Mouse (Mus musculus): ENCODE results near the gene Hist1h2ab. TPM values are rescaled to one million over a fixed set of nuclear protein-coding genes. Genes with fewer than 3 reads are reported as not detected.

Gene Hist1h2ab
- 22.8 and 64.3 TPM in 2 replicates for polyA plus RNA-seq (2012; rRNA removed; ENCODE audit: low replicate concordance)

DNA sequence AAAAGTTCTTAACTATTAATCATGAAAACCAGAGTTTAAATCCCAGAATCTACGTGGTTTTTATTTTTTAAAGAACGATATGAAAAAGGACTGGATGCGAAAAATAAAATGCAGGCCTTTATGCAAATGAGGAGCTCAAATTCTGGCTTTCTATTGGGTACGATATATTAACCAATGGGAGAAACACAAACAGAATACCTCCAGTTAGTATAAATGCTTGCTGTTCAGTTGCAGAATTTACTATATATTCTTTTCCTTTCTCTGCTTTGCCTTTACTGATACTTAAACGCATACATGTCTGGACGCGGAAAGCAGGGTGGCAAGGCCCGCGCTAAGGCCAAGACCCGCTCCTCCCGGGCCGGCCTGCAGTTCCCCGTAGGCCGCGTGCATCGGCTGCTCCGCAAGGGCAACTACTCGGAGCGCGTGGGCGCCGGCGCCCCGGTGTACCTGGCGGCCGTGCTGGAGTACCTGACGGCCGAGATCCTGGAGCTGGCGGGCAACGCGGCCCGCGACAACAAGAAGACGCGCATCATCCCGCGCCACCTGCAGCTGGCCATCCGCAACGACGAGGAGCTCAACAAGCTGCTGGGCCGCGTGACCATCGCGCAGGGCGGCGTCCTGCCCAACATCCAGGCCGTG, at the start of gene Hist1h2ab:
Hist1h2ab (plus strand) TSS at position 288 of the 639 bp plus-strand sequence.

DNA sequence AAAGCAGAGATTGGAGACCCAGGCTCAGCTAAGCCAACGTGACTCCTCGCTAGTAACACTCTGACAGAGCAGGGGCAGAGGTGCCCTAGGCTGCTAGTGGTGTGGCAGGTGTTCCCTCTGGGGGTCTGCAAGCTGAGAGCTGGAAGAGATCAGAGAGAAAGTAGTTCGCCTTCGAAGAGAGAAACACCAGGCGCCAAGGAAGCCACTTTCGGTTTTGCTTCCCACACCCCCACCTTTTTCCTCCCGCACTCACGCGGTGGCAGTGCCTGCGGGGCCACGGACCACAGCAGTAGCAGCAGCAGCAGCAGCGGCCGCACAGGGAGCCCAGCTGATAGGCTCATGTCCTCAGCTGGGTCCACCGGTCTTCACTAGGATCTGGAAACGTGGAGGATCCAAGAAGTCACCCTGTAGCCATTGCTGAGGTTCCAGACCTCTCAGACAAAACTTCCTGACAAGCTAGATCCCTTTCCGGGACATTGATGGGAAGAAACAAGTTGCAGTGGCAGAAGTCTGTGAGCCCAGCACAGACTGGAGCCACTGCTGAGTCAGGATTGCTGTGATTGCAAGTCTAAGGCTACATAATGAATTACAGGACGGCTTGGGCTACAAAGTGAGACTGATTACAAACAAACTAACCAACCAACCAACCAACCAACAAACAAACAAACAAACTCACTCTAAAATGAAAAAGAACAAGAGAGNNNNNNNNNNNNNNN, 40.4 kb upstream of the Hist1h2ab start, which contains the start of gene Hfe:
Hfe (minus strand) TSS at position 481 of the 716 bp plus-strand sequence.

DNA sequence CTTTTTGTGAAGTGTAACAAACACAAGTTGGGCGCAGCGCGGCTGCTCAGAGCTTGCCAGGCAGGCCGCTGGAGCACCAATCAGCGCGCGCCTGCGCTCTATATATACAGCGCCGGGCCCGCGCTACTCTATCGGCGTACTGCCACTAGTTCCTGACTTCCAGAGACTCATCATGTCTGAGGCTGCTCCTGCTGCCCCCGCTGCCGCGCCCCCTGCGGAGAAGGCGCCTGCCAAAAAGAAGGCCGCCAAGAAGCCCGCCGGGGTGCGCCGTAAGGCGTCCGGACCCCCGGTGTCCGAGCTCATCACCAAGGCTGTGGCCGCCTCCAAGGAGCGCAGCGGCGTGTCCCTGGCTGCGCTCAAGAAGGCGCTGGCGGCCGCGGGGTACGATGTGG, 12.3 kb upstream of the Hist1h2ab start, which contains the start of gene Hist1h1c:
Hist1h1c (plus strand) TSS at position 132 of the 392 bp plus-strand sequence.

DNA sequence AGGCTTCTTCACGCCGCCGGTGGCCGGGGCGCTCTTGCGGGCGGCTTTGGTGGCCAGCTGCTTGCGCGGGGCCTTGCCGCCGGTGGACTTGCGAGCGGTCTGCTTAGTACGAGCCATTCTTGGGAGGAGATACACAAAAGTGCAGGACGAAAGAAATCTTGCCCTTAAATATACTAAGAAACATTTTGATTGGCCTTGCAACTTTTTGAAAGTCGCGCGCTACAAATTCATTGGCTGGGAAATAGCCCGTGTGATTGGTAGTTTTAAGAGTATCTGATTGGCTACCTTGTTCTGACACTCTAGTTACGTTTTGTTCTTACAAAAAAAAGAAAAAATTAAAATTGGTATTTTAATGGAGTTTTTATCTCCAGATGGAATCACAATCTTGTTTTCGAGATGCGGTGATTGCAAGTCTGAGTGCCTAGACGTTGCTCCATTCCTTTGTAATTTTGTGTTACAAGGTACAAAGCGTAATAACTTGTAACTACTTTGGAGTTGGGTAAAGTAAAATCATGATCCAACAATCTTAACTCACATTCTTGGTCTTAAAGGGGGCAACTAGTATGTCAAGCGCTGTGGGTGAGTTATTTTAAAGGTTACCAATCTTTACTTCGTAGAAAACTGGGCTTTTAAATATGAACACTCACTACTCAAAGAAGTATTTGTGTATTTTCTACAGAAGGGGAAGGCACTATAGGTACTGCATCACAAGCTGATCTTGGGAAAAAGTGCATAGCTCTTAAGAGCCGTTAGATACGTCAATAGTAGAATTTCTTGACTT, 5.4 kb upstream of the Hist1h2ab start, which contains the start of gene Hist1h3c:
Hist1h3c (minus strand) TSS at position 222 of the 781 bp plus-strand sequence.

DNA sequence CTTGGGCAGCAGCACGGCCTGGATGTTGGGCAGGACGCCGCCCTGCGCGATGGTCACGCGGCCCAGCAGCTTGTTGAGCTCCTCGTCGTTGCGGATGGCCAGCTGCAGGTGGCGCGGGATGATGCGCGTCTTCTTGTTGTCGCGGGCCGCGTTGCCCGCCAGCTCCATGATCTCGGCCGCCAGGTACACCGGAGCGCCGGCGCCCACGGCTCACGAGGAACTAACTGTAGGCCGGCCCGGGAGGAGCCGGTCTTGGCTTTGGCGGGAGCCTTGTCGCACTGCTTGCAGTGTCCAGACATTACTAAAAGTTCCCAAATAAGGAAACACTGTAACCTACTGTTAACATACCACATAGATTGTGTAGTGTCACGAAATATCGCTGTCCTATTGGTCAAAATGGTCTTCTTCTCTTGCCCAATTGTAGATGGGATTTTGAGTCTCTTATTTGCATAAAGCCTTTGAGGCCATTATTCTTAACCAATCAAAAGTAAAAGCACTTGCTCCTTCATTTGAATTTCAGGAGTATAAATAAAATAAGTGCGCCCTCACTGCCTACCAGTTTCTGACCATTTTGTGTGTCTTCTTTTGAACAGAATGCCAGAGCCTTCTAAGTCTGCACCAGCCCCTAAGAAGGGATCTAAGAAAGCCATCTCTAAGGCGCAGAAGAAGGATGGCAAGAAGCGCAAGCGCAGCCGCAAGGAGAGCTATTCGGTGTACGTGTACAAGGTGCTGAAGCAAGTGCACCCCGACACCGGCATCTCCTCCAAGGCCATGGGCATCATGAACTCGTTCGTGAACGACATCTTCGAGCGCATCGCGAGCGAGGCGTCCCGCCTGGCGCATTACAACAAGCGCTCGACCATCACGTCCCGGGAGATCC, 4.5 kb upstream of the Hist1h2ab start, which contains the start of gene Hist1h2bb:
Hist1h2bb (plus strand) TSS at position 534 of the 880 bp plus-strand sequence.

DNA sequence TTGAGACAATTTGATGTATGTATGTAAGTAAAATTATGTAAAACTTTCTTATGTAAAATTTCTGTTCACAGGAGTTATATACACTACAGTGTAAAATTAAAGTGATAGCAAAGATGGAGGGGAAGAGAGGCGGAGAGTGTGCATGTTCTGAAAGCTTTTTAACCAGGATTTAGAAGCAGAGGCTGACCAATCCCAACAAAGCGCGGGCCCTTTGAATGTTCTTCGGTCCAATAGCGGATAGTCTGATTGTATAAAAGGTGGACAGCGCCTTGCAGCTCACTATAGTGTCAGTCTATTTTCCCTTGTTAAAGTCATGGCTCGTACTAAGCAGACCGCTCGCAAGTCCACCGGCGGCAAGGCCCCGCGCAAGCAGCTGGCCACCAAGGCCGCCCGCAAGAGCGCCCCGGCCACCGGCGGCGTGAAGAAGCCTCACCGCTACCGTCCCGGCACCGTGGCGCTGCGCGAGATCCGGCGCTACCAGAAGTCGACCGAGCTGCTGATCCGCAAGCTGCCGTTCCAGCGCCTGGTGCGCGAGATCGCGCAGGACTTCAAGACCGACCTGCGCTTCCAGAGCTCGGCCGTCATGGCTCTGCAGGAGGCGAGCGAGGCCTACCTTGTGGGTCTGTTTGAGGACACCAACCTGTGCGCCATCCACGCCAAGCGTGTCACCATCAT, 1.3 kb downstream of the Hist1h2ab start, which contains the start of gene Hist1h3b:
Hist1h3b (plus strand) TSS at position 201 of the 675 bp plus-strand sequence.

DNA sequence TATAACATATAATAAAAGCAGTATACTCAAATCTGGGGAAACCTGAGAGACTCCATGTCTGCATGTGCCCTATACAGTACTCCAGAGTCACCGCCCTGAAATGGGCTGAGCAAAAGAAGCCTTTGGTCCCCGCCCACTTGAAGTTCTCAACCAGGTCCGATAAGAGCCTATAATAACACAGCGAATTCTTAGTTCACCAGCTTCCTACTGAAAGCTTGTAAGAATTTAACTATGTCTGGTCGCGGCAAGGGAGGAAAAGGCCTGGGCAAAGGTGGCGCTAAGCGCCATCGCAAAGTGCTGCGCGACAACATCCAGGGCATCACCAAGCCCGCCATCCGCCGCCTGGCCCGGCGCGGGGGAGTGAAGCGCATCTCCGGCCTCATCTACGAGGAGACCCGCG, 5.9 kb downstream of the Hist1h2ab start, which contains the start of gene Hist1h4b:
Hist1h4b (plus strand) TSS at position 224 of the 400 bp plus-strand sequence.

DNA sequence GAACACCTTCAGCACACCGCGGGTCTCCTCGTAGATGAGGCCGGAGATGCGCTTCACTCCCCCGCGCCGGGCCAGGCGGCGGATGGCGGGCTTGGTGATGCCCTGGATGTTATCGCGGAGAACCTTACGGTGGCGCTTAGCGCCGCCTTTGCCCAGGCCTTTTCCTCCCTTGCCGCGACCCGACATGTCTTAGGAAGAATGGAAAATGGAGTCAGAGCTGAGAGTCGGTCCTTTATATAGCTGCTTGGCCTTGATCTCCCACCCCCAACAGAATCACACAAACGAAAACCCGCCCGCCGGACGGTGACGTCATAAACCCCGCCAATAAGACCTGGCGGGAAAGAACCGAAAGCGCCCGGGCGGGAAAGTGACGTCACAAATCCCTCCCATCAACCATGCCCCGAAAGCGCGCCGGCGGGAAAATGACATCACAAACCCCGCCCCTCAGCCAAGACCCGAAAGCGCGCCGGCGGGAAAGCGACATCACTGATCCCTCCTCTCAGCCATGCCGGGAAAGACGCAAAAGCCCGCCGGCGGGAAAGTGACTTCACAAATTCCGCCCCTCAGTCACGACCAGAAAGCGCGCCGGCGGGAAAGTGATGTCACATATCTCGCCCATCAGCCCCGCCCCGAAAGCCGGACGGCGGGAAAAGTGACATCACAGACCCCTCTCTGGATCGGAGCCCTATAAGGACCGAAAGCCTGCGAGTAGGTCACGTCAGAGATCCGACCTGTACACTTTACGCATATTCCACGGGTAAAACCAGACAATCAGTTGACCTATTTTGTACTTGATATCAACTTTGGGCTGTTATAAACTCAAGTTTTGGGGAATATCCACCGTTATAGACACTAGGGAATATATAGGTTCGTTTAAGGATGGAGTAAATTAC, 10.3 kb downstream of the Hist1h2ab start, which contains the start of gene Hist1h4a:
Hist1h4a (minus strand) TSS at position 259 of the 893 bp plus-strand sequence.

DNA sequence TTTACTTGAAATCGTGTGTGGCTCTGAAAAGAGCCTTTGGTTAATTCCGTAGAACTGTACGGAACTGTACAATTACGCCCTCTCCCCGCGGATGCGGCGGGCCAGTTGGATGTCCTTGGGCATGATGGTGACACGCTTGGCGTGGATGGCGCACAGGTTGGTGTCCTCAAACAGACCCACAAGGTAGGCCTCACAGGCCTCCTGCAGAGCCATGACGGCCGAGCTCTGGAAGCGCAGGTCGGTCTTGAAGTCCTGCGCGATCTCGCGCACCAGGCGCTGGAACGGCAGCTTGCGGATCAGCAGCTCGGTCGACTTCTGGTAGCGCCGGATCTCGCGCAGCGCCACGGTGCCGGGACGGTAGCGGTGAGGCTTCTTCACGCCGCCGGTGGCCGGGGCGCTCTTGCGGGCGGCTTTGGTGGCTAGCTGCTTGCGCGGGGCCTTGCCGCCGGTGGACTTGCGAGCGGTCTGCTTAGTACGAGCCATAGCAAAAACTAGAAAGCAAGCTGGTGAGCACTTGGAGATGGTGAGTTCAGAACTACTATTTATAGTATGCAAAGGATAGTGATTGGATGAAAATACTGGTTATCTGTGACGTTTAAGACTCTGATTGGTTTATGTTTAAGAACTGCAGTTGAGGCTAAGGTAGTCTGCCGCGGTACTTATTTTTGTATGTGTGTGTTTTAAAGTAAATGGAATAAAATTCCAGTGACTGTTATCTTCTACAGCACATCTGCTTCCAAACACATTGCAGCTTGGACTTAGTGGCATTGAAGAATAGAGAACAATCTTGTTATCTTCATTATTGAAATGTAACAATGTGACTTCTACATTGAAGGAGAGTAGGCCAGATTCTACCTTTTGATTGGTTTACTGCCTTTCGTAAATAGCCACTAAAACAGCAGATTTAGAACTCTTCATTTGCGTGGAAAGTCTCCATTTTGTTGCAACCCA, 11.2 kb downstream of the Hist1h2ab start, which contains the start of gene Hist1h3a:
Hist1h3a (minus strand) TSS at position 516 of the 951 bp plus-strand sequence.

DNA sequence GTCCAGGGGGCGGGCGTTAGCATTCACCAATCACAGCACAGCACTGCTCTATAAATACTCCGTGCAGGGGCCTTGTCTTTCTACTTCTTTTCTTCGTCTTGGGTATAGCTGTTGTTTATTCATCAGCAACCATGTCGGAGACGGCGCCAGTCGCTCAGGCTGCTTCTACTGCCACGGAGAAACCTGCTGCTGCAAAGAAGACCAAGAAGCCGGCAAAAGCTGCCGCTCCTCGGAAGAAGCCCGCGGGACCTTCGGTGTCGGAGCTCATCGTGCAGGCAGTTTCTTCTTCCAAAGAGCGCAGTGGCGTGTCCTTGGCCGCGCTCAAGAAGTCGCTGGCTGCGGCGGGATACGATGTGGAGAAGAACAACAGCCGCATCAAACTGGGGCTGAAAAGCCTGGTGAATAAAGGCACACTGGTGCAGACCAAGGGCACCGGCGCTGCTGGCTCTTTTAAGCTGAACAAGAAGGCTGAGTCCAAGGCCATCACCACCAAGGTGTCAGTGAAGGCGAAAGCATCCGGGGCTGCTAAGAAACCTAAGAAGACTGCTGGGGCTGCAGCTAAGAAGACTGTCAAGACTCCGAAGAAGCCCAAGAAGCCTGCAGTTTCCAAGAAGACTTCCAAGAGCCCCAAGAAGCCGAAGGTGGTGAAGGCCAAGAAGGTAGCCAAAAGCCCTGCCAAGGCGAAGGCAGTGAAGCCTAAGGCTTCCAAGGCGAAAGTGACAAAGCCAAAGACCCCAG, 12.8 kb downstream of the Hist1h2ab start, which contains the start of gene Hist1h1a:
Hist1h1a (plus strand) TSS at position 81 of the 738 bp plus-strand sequence.

DNA sequence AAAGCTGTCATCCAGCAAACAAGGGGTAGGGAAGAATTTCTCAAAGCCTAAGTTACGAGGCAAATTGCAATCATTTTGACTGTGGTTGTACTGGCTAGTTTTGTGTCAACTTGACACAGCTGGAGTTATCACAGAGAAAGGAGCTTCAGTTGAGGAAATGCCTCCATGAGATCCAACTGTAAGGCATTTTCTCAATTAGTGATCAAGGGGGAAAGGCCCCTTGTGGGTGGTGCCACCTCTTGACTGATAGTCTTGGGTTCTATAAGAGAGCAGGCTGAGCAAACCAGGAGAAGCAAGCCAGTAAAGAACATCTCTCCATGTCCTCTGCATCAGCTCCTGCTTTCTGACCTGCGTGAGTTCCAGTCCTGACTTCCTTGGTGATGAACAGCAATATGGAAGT, 18.7 kb downstream of the Hist1h2ab start, which contains the start of gene Trim38:
Trim38 (plus strand) TSS at position 301 of the 400 bp plus-strand sequence.

Other genes with a start within 250 kb of the Hist1h2ab start
- 12.7 and 22.9 TPM in 2 replicates for gene Hist1h4h, start 220.1 kb upstream of the Hist1h2ab start, polyA plus RNA-seq (2012; rRNA removed; ENCODE audit: low replicate concordance)
- 782 and 1,968 TPM in 2 replicates for gene Hist1h2af, start 217.2 kb upstream of the Hist1h2ab start, polyA plus RNA-seq (2012; rRNA removed; ENCODE audit: low replicate concordance)
- gene Hist1h3g, start 215.7 kb upstream of the Hist1h2ab start, polyA plus RNA-seq (2012; rRNA removed; ENCODE audit: low replicate concordance) = 41.4 and 47.8 TPM in 2 replicates
- gene Hist1h2bh, start 207.7 kb upstream of the Hist1h2ab start, polyA plus RNA-seq (2012; rRNA removed; ENCODE audit: low replicate concordance) = 3.4 and 4.2 TPM in 2 replicates
- 12.4 and 14.5 TPM in 2 replicates for gene Hist1h3f, start 207.1 kb upstream of the Hist1h2ab start, polyA plus RNA-seq (2012; rRNA removed; ENCODE audit: low replicate concordance)
- gene Hist1h4f, start 199.5 kb upstream of the Hist1h2ab start, polyA plus RNA-seq (2012; rRNA removed; ENCODE audit: low replicate concordance) = 6.2 and 12.0 TPM in 2 replicates
- gene Hist1h1d, start 197.9 kb upstream of the Hist1h2ab start, polyA plus RNA-seq (2012; rRNA removed; ENCODE audit: low replicate concordance) = 0.11 and 0.13 TPM in 2 replicates
- gene Hist1h3e, start 188.8 kb upstream of the Hist1h2ab start, polyA plus RNA-seq (2012; rRNA removed; ENCODE audit: low replicate concordance) = 34.6 and 43.8 TPM in 2 replicates
- gene Hist1h2ae, start 179.9 kb upstream of the Hist1h2ab start, polyA plus RNA-seq (2012; rRNA removed; ENCODE audit: low replicate concordance) = 11.9 and 48.7 TPM in 2 replicates
- gene Hist1h2bg, start 179.7 kb upstream of the Hist1h2ab start, polyA plus RNA-seq (2012; rRNA removed; ENCODE audit: low replicate concordance) = 29.6 and 41.4 TPM in 2 replicates
- 13.2 and 22.0 TPM in 2 replicates for gene Hist1h2bf, start 176.9 kb upstream of the Hist1h2ab start, polyA plus RNA-seq (2012; rRNA removed; ENCODE audit: low replicate concordance)
- gene Hist1h2ad, start 176.7 kb upstream of the Hist1h2ab start, polyA plus RNA-seq (2012; rRNA removed; ENCODE audit: low replicate concordance) = 3.7 and 15.3 TPM in 2 replicates
- 13.1 and 33.1 TPM in 2 replicates for gene Hist1h3d, start 175.4 kb upstream of the Hist1h2ab start, polyA plus RNA-seq (2012; rRNA removed; ENCODE audit: low replicate concordance)
- gene Hist1h4d, start 169.5 kb upstream of the Hist1h2ab start, polyA plus RNA-seq (2012; rRNA removed; ENCODE audit: low replicate concordance) = 7.5 and 12.3 TPM in 2 replicates
- 1.4 and 1.6 TPM in 2 replicates for gene Hist1h2be, start 130.0 kb upstream of the Hist1h2ab start, polyA plus RNA-seq (2012; rRNA removed; ENCODE audit: low replicate concordance)
- 2.3 and 2.7 TPM in 2 replicates for gene Hist1h1e, start 128.6 kb upstream of the Hist1h2ab start, polyA plus RNA-seq (2012; rRNA removed; ENCODE audit: low replicate concordance)
- gene Hist1h2ac, start 67.2 kb upstream of the Hist1h2ab start, polyA plus RNA-seq (2012; rRNA removed; ENCODE audit: low replicate concordance) = 1.3 and 5.1 TPM in 2 replicates
- 151 and 487 TPM in 2 replicates for gene Hist1h2bc, start 66.9 kb upstream of the Hist1h2ab start, polyA plus RNA-seq (2012; rRNA removed; ENCODE audit: low replicate concordance)
- not detected in 2 replicates for gene Hist1h1t, start 55.3 kb upstream of the Hist1h2ab start, polyA plus RNA-seq (2012; rRNA removed; ENCODE audit: low replicate concordance)
- 4.4 and 18.3 TPM in 2 replicates for gene Hist1h4c, start 52.7 kb upstream of the Hist1h2ab start, polyA plus RNA-seq (2012; rRNA removed; ENCODE audit: low replicate concordance)
- gene Hfe, start 40.3 kb upstream of the Hist1h2ab start, polyA plus RNA-seq (2012; rRNA removed; ENCODE audit: low replicate concordance) = 5.9 and 6.9 TPM in 2 replicates
- gene Hist1h1c, start 12.3 kb upstream of the Hist1h2ab start, polyA plus RNA-seq (2012; rRNA removed; ENCODE audit: low replicate concordance) = 19.5 and 49.1 TPM in 2 replicates
- 35.9 and 40.8 TPM in 2 replicates for gene Hist1h3c, start 5.5 kb upstream of the Hist1h2ab start, polyA plus RNA-seq (2012; rRNA removed; ENCODE audit: low replicate concordance)
- gene Hist1h2bb, start 4.4 kb upstream of the Hist1h2ab start, polyA plus RNA-seq (2012; rRNA removed; ENCODE audit: low replicate concordance) = 18.7 and 20.8 TPM in 2 replicates
- 30.7 and 39.7 TPM in 2 replicates for gene Hist1h3b, start 1.1 kb downstream of the Hist1h2ab start, polyA plus RNA-seq (2012; rRNA removed; ENCODE audit: low replicate concordance)
- 9.6 and 14.6 TPM in 2 replicates for gene Hist1h4b, start 5.9 kb downstream of the Hist1h2ab start, polyA plus RNA-seq (2012; rRNA removed; ENCODE audit: low replicate concordance)
- gene Hist1h4a, start 10.1 kb downstream of the Hist1h2ab start, polyA plus RNA-seq (2012; rRNA removed; ENCODE audit: low replicate concordance) = 6.3 and 13.5 TPM in 2 replicates
- 21.3 and 31.3 TPM in 2 replicates for gene Hist1h3a, start 11.3 kb downstream of the Hist1h2ab start, polyA plus RNA-seq (2012; rRNA removed; ENCODE audit: low replicate concordance)
- 0.74 and 1.2 TPM in 2 replicates for gene Hist1h1a, start 12.5 kb downstream of the Hist1h2ab start, polyA plus RNA-seq (2012; rRNA removed; ENCODE audit: low replicate concordance)
- gene Trim38, start 18.8 kb downstream of the Hist1h2ab start, polyA plus RNA-seq (2012; rRNA removed; ENCODE audit: low replicate concordance) = 0.71 and 3.3 TPM in 2 replicates
- gene Slc17a2, start 55.9 kb downstream of the Hist1h2ab start, polyA plus RNA-seq (2012; rRNA removed; ENCODE audit: low replicate concordance) = 0.06 TPM in 1 of 2 replicates, not detected in the other
- not detected in 2 replicates for gene Slc17a3, start 88.3 kb downstream of the Hist1h2ab start, polyA plus RNA-seq (2012; rRNA removed; ENCODE audit: low replicate concordance)
- gene Slc17a1, start 116.6 kb downstream of the Hist1h2ab start, polyA plus RNA-seq (2012; rRNA removed; ENCODE audit: low replicate concordance) = not detected in 2 replicates
- gene Slc17a4, start 163.9 kb downstream of the Hist1h2ab start, polyA plus RNA-seq (2012; rRNA removed; ENCODE audit: low replicate concordance) = 8.6 and 29.0 TPM in 2 replicates
- not detected in 2 replicates for gene Hist1h2ba, start 183.0 kb downstream of the Hist1h2ab start, polyA plus RNA-seq (2012; rRNA removed; ENCODE audit: low replicate concordance)
- gene Hist1h2aa, start 183.3 kb downstream of the Hist1h2ab start, polyA plus RNA-seq (2012; rRNA removed; ENCODE audit: low replicate concordance) = not detected in 2 replicates
- gene Scgn, start 240.1 kb downstream of the Hist1h2ab start, polyA plus RNA-seq (2012; rRNA removed; ENCODE audit: low replicate concordance) = 1.1 and 1.2 TPM in 2 replicates

Data from duodenum, adult 2 months (tissue).